Mouse (Mus musculus): ENCODE data around the gene Elobl. TPM values are rescaled to one million over a fixed set of nuclear protein-coding genes. Genes with fewer than 3 reads are reported as not detected.

The Elobl gene
- total RNA-seq, 2 experiments from 2014 or later, result not detected

- no peak for DNase-seq
Observed at GRCm38 (mm10) chr11:88986616-88987015, 19.9 kb upstream of the Elobl start.

GRCm38 (mm10) chr11:88981337-88981736 lies 14.6 kb upstream of the Elobl start:
- DNase-seq, result no peak

GRCm38 (mm10) chr11:88977188-88977587 lies 10.5 kb upstream of the Elobl start:
- no peak for DNase-seq

- DNase-seq, result no peak
Observed at GRCm38 (mm10) chr11:88976320-88976719, 9.6 kb upstream of the Elobl start.

GRCm38 (mm10) chr11:88973776-88974701 lies 7.3 kb upstream of the Elobl start:
- peak; percentile 93 for DNase-seq

- DNase-seq, result no peak
Observed at GRCm38 (mm10) chr11:88970202-88970732, 3.5 kb upstream of the Elobl start, which contains the start of gene Coil. Coil (plus strand) TSS chr11:88970252.

GRCm38 (mm10) chr11:88958851-88959250 lies 7.9 kb downstream of the Elobl start:
- no peak for DNase-seq

- DNase-seq, result peak; percentile 97
Observed at GRCm38 (mm10) chr11:88955217-88955969, 11.3 kb downstream of the Elobl start, which contains the start of gene Scpep1. Scpep1 (minus strand) TSS chr11:88955465.

GRCm38 (mm10) chr11:88954803-88955202 lies 11.9 kb downstream of the Elobl start:
- DNase-seq, result no peak

GRCm38 (mm10) chr11:88953582-88953981 lies 13.1 kb downstream of the Elobl start:
- DNase-seq, result no peak

GRCm38 (mm10) chr11:88952117-88952516 lies 14.6 kb downstream of the Elobl start:
- DNase-seq, result no peak

GRCm38 (mm10) chr11:88951576-88951975 lies 15.2 kb downstream of the Elobl start:
- DNase-seq, result no peak

- no peak for DNase-seq
Observed at GRCm38 (mm10) chr11:88950640-88951250, 16.0 kb downstream of the Elobl start.

- DNase-seq, result no peak
Observed at GRCm38 (mm10) chr11:88949802-88950639, 16.7 kb downstream of the Elobl start.

GRCm38 (mm10) chr11:88948896-88949295 lies 17.8 kb downstream of the Elobl start:
- no peak for DNase-seq

GRCm38 (mm10) chr11:88945971-88946585 lies 20.7 kb downstream of the Elobl start:
- no peak for DNase-seq

- no peak for DNase-seq
Observed at GRCm38 (mm10) chr11:88941489-88941888, 25.2 kb downstream of the Elobl start.

GRCm38 (mm10) chr11:88939634-88940033 lies 27.1 kb downstream of the Elobl start:
- no peak for DNase-seq

- DNase-seq, result no peak
Observed at GRCm38 (mm10) chr11:88938770-88939169, 28.0 kb downstream of the Elobl start.

- no peak for DNase-seq
Observed at GRCm38 (mm10) chr11:88937886-88938285, 28.8 kb downstream of the Elobl start.
